Mouse (Mus musculus): ENCODE measurements at regions not wholly inside any gene's neighbourhood (a gene's known extent, or its start where the extent isn't known, plus 50 kb on each side); places are given as distances from the start of the nearest gene placed in this dataset.
A peak's percentile ranks its signal among the peaks of the same experiment; 100 is the strongest.

GRCm38 (mm10) chrX:70820518-70820917 lies 229.5 kb upstream of the Mamld1 start:
- DNase-seq (ENCODE audit: low spot score), result no peak

- no peak for DNase-seq (ENCODE audit: low spot score)
These were observed 232.3 kb upstream of the Mamld1 start for GRCm38 (mm10) chrX:70817771-70818170.

DNA sequence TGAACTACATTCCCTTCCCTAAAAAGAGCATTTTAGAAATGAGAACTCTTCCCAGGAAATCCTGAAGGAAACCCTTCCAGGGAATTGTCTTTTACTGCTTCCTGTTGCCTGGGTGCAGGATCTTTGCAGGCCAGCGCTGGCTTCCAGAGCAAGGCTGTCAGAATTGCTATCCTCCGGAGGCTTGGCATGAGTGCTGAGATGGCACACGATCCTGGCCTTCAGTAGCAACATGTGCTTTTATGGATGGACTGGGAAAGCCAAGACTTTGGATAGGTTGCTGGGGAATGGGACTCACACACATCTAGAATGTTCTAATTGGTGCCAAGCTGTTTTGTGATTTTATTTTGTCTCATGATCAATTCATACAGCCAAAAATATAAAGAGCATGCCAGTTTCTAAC lies 233.4 kb upstream of the Mamld1 start:
- no peak for DNase-seq (ENCODE audit: low spot score)

GRCm38 (mm10) chrX:70791796-70792195 lies 258.3 kb upstream of the Mamld1 start:
- peak; percentile 41 for DNase-seq (ENCODE audit: low spot score)

DNA sequence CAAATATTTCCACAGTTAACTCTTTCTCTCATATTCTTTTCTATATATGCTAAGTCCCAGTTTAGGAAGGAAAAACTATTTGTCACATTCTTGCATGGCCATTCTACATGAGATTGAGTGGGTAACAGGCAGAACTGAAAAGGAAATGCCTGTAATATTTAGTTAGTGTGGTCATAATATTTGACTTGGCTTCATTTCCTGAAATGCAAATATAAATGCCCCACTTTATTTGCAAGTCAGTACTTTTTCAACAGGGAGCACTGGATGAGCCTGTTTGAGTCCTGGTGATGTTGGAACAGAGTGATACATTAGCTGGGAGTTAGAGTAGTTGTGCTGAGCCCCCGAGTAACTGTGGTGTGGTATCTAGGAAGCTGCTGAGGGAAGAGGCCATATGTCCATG lies 285.9 kb upstream of the Tmem185a start:
- DNase-seq (ENCODE audit: low spot score), result no peak

DNA sequence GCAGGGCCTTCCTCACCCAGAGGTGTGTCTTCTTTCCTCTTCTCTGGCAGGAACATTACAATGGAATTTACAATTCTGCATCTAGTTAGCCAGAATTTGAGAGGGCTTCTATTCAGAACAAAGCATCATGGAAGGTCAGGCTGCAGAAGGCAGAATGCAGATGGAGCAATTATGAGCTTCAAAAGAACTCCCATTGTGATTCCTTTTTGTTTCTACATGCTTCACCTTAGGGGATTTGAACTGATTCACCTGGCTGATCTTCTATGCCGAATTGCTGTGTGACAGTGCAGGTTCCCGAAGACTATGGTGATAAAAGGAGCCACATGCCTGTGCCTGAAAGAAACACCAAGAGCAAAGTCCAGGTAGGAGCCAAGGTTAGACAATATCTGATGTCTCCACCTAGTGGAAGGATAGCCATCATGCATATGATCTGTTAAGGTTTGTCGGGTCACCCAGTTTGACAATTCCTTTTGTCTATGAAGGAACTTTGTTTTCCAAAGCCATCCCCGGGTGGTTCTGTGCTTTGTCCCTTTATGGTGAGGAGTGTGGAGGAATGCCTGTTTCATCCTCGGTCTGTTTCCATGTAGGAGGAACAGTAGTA lies 236.1 kb upstream of the Tmem185a start:
- no peak for DNase-seq (ENCODE audit: low spot score)

DNA sequence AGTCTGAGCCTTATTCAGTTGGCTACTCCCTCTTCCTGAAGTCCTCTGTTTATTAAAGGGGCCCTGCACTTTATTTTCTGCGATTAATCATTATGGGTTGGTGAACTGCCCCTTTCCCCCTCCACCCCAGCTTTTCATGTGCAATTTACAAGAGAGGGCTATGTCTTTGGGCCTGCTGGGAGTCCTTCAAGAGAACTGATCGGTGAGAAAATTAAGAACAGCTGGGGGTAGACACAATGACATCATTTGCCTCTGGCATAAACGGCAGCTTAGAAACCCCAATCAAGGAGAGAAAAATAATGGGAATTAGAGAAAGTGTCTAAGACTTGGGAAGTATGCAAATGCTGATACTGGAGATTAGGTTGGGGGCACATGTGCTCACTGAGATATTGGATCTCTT lies 205.2 kb upstream of the Tmem185a start:
- DNase-seq (ENCODE audit: low spot score), result no peak

- no peak for DNase-seq (ENCODE audit: low spot score)
These were observed 190.1 kb upstream of the Tmem185a start for GRCm38 (mm10) chrX:70667092-70667491.

Data from ovary, postnatal 36 days (tissue).